Mouse (Mus musculus) CH12.LX (cell line): ENCODE measurements around the gene St6galnac6. TPM values are rescaled to one million over a fixed set of nuclear protein-coding genes. Genes with fewer than 3 reads are reported as not detected.

Experiments
- DNase-seq: peaks from one replicate; pipeline ENCODE4 v3.0.0-alpha.2; 2013; ENCODE audit errors: extremely low read depth
- H3K27ac ChIP-seq: 2 replicates; pipeline ENCODE4 v1.5.1; 2012; ENCODE audit warnings: low read depth, mild to moderate bottlenecking, control low read depth, moderate library complexity; ENCODE audit not compliant: insufficient read depth
- H3K27me3 ChIP-seq: replicated peaks from 2 replicates; pipeline ENCODE3; 2012; ENCODE audit warnings: inconsistent platforms
- H3K36me3 ChIP-seq, 2 experiments: replicated peaks in 1 of 2; 2 replicates each; pipeline versions ENCODE3 to v1.6.1; 2012; ENCODE audit warnings: inconsistent platforms in 1 of 2, low read length in 1 of 2, mild to moderate bottlenecking in 1 of 2, mixed read lengths in 1 of 2, moderate library complexity in 1 of 2; ENCODE audit not compliant: control insufficient read depth in 1 of 2, insufficient read depth in 1 of 2
- H3K4me1 ChIP-seq, 2 experiments: 2 replicates each; pipeline ENCODE4 v1.6.1; 2012; ENCODE audit warnings: inconsistent platforms in 1 of 2, moderate library complexity in 1 of 2; ENCODE audit not compliant: insufficient read depth in 2 of 2, control insufficient read depth in 1 of 2
- H3K4me2 ChIP-seq: 2 replicates; pipeline ENCODE4 v1.6.1; 2012; ENCODE audit warnings: low read depth, mild to moderate bottlenecking, control low read depth; ENCODE audit not compliant: poor library complexity, insufficient read depth, severe bottlenecking
- H3K4me3 ChIP-seq, 3 experiments: fragments of 150-350 bp in 1 of 3; sonication (generic) in 1 of 3; replicated peaks in 1 of 3; 2 replicates each; pipeline versions ENCODE3 to v1.5.1; 2011 to 2012; ENCODE audit warnings: low read depth in 2 of 3, low read length in 2 of 3, mild to moderate bottlenecking in 2 of 3, moderate library complexity in 2 of 3, control low read depth in 1 of 3, improper control_type of control experiment in 1 of 3, inconsistent platforms in 1 of 3, mixed read lengths in 1 of 3; ENCODE audit not compliant: poor library complexity in 1 of 3
- H3K79me2 ChIP-seq: replicated peaks from 2 replicates; pipeline ENCODE4 v1.6.1; 2012; ENCODE audit warnings: mild to moderate bottlenecking, moderate library complexity; ENCODE audit not compliant: control insufficient read depth, poor library complexity, insufficient read depth, severe bottlenecking; ENCODE audit errors: extremely low read depth
- H3K9ac ChIP-seq: 2 replicates; pipeline ENCODE4 v1.6.1; 2012; ENCODE audit warnings: low read depth, mild to moderate bottlenecking, control low read depth, moderate library complexity; ENCODE audit not compliant: insufficient read depth
- H3K9me3 ChIP-seq: replicated peaks from 2 replicates; pipeline ENCODE3; 2012; ENCODE audit warnings: low read length, inconsistent platforms, mixed read lengths
- BHLHE40 ChIP-seq: IDR thresholded peaks from 2 replicates; pipeline ENCODE4 v1.6.1; 2011; ENCODE audit warnings: mild to moderate bottlenecking, low read depth, low read length, improper control_type of control experiment
- CTCF ChIP-seq, 2 experiments: IDR thresholded peaks in 1 of 2; conservative IDR thresholded peaks in 1 of 2; 2 replicates each; pipeline ENCODE4 v1.5.1; 2011 to 2012; ENCODE audit warnings: low read depth in 2 of 2, low read length in 2 of 2, improper control_type of control experiment in 1 of 2, inconsistent platforms in 1 of 2, mild to moderate bottlenecking in 1 of 2, moderate library complexity in 1 of 2
- ELF1 ChIP-seq: IDR thresholded peaks from 2 replicates; pipeline ENCODE4 v1.6.1; 2014; ENCODE audit warnings: low read depth, mild to moderate bottlenecking, inconsistent platforms, low read length, improper control_type of control experiment
- EP300 ChIP-seq: IDR thresholded peaks from 2 replicates; pipeline ENCODE4 v1.6.1; 2011; ENCODE audit warnings: low read length, improper control_type of control experiment
- ETS1 ChIP-seq: conservative IDR thresholded peaks from 2 replicates; pipeline ENCODE4 v1.6.1; 2012; ENCODE audit warnings: low read depth, mild to moderate bottlenecking, inconsistent platforms, low read length, improper control_type of control experiment, moderate library complexity
- JUN ChIP-seq: IDR thresholded peaks from 2 replicates; pipeline ENCODE4 v1.6.1; 2011; ENCODE audit warnings: low read depth, mild to moderate bottlenecking, low read length, improper control_type of control experiment, moderate library complexity; ENCODE audit not compliant: insufficient read depth
- JUND ChIP-seq: conservative IDR thresholded peaks from 2 replicates; pipeline ENCODE4 v1.6.1; 2011; ENCODE audit warnings: low read depth, low read length, improper control_type of control experiment
- MAFK ChIP-seq: IDR thresholded peaks from 2 replicates; pipeline ENCODE4 v1.6.1; 2011; ENCODE audit warnings: low read length, improper control_type of control experiment; ENCODE audit not compliant: insufficient replicate concordance
- MAZ ChIP-seq: IDR thresholded peaks from 2 replicates; pipeline ENCODE4 v1.6.1; 2012; ENCODE audit warnings: low read depth, mild to moderate bottlenecking, inconsistent platforms, low read length, improper control_type of control experiment, moderate library complexity
- NELFE ChIP-seq: IDR thresholded peaks from 2 replicates; pipeline ENCODE4 v1.6.1; 2011; ENCODE audit warnings: low read depth, low read length, improper control_type of control experiment
- PAX5 ChIP-seq: IDR thresholded peaks from 2 replicates; pipeline ENCODE4 v1.6.1; 2012; ENCODE audit warnings: low read length, inconsistent platforms, mixed read lengths
- POLR2A ChIP-seq: IDR thresholded peaks from 2 replicates; pipeline ENCODE4 v1.6.1; 2011; ENCODE audit warnings: low read depth, mild to moderate bottlenecking, improper control_type of control experiment, low read length
- RAD21 ChIP-seq: IDR thresholded peaks from 2 replicates; pipeline ENCODE4 v1.6.1; 2011; ENCODE audit warnings: low read depth, mild to moderate bottlenecking, low read length, improper control_type of control experiment, moderate library complexity
- RCOR1 ChIP-seq: conservative IDR thresholded peaks from 2 replicates; pipeline ENCODE4 v1.6.1; 2012; ENCODE audit warnings: low read depth, mild to moderate bottlenecking, inconsistent platforms, low read length, improper control_type of control experiment
- SIN3A ChIP-seq: IDR thresholded peaks from 2 replicates; pipeline ENCODE4 v1.6.1; 2012; ENCODE audit warnings: low read length, improper control_type of control experiment, inconsistent platforms
- TBP ChIP-seq: conservative IDR thresholded peaks from 2 replicates; pipeline ENCODE4 v1.6.1; 2011; ENCODE audit warnings: low read depth, low read length, improper control_type of control experiment
- USF1 ChIP-seq: IDR thresholded peaks from 2 replicates; pipeline ENCODE4 v1.6.1; 2014; ENCODE audit warnings: low read depth, mild to moderate bottlenecking, inconsistent platforms, low read length, improper control_type of control experiment
- USF2 ChIP-seq: conservative IDR thresholded peaks from 2 replicates; pipeline ENCODE4 v1.6.1; 2011; ENCODE audit warnings: low read depth, low read length, improper control_type of control experiment
- ZC3H11A ChIP-seq: IDR thresholded peaks from 2 replicates; pipeline ENCODE4 v1.6.1; 2012; ENCODE audit warnings: low read depth, mild to moderate bottlenecking, inconsistent platforms, low read length, improper control_type of control experiment
- ZKSCAN1 ChIP-seq: IDR thresholded peaks from 2 replicates; pipeline ENCODE4 v1.6.1; 2012; ENCODE audit warnings: low read depth, inconsistent platforms, low read length, improper control_type of control experiment, borderline replicate concordance
- dilution Hi-C: fragments of 300-500 bp; cut with MboI; formaldehyde crosslinking; loops from 2 replicates; pipeline ENCODE4 v1.14.3; 2020; ENCODE audit warnings: low sequenced_read_pairs; ENCODE audit not compliant: extremely low pct_unique_long_range_greater_than_20kb, extremely low pct_ligation_motif_present
- in situ Hi-C: fragments of 300-500 bp; cut with MboI; formaldehyde crosslinking; loops from 3 replicates; pipeline ENCODE4 v1.14.3; 2019; ENCODE audit warnings: low sequenced_read_pairs, low pct_ligation_motif_present, low pct_unique_long_range_greater_than_20kb, mixed read lengths
- polyA plus RNA-seq: library from polyadenylated mRNA; unstranded; fragments of >175 nt; gene quantifications from 2 replicates; pipeline ENCODE4 v1.2.1, GENCODE M21; 2012; ENCODE audit warnings: low read depth; ENCODE audit not compliant: insufficient read length
- total RNA-seq, 2 experiments: library from RNA; depleted of rRNA; stranded (reverse); fragments of 300-350 nt in 1 of 2; fragments of >200 nt in 1 of 2; gene quantifications; 2 replicates each; pipeline ENCODE4 v1.2.3; 2012 to 2014

St6galnac6 gene
- total and polyA plus RNA-seq, 3 experiments, result 12.9 to 13.9 (median 13.3) TPM

- TF ChIP-seq JUN, result no peak
- no peak for TF ChIP-seq USF2
- no peak for TF ChIP-seq MAZ
- TF ChIP-seq CTCF (conservative IDR thresholded peaks at IDR 0.05 in 1 of 2, IDR thresholded peaks at IDR 0.05 in 1 of 2; ENCODE audit: low read depth in 2 of 2, low read length in 2 of 2), result no peak
- no peak for TF ChIP-seq ZC3H11A
- no peak for TF ChIP-seq ETS1
- no peak for TF ChIP-seq RCOR1
- no peak for TF ChIP-seq USF1
- TF ChIP-seq BHLHE40, result no peak
- no peak for TF ChIP-seq ZKSCAN1
- TF ChIP-seq POLR2A, result no peak
- no peak for TF ChIP-seq MAFK
- TF ChIP-seq NELFE, result no peak
- TF ChIP-seq EP300, result no peak
- TF ChIP-seq RAD21, result no peak
- TF ChIP-seq JUND, result no peak
- TF ChIP-seq ELF1, result no peak
- no peak for TF ChIP-seq PAX5
- TF ChIP-seq SIN3A, result no peak
- no peaks in the 10 kb centered on the region for H3K9me3 ChIP-seq
- no peak for DNase-seq
- dilution Hi-C loops (no loop called here), in situ Hi-C loops (loop anchor here (5.0 kb wide), 2 partner anchors 39 to 124 kb away; partner anchors contain the start of gene Tor2a)
- peaks cover 12 to 38% of the 10 kb centered on the region in 2 experiments for H3K4me1 ChIP-seq
- H3K79me2 ChIP-seq, result no peaks in the 10 kb centered on the region
- no peaks in the 10 kb centered on the region for H3K27me3 ChIP-seq
- H3K27ac ChIP-seq, result no peak overlapping the region
- H3K9ac ChIP-seq, result no peak overlapping the region
- H3K36me3 ChIP-seq, result peaks cover 0 to 2% of the 10 kb centered on the region in 2 experiments
- no peak overlapping the region for H3K4me3 ChIP-seq
- no peak overlapping the region for H3K4me2 ChIP-seq
These were observed 34.2 kb downstream of the St6galnac6 start for GRCm38 (mm10) chr2:32633660-32634059.

- Histone ChIP-seq H3K27ac (no peak overlapping the region), H3K79me2 (no peaks in the 10 kb centered on the region), H3K27me3 (no peaks in the 10 kb centered on the region), H3K4me2 (no peak overlapping the region), H3K4me3 (no peak overlapping the region), H3K9me3 (no peaks in the 10 kb centered on the region), H3K36me3 (peaks cover 0 to 2% of the 10 kb centered on the region in 2 experiments), H3K4me1 (peaks cover 8 to 36% of the 10 kb centered on the region in 2 experiments), H3K9ac (no peak overlapping the region)
- dilution Hi-C loops (no loop called here), in situ Hi-C loops (loop anchor here (5.0 kb wide), 2 partner anchors 38 to 123 kb away; partner anchors contain the start of gene Tor2a)
- TF ChIP-seq EP300, result no peak
- TF ChIP-seq RCOR1, result no peak
- no peak for TF ChIP-seq MAFK
- no peak for TF ChIP-seq USF1
- TF ChIP-seq TBP, result no peak
- DNase-seq, result no peak
These were observed 35.0 kb downstream of the St6galnac6 start for GRCm38 (mm10) chr2:32634277-32635105.
